Mouse (Mus musculus): ENCODE results near the gene Fam210b.

- no peak for TF ChIP-seq CTCF (IDR thresholded peaks at IDR 0.05; ENCODE audit: low read depth, low read length)
- no peak for TF ChIP-seq POLR2AphosphoS5 (IDR thresholded peaks at IDR 0.05; ENCODE audit: insufficient replicate concordance, low read depth, low read length)
- no peak for TF ChIP-seq GATA1 (IDR thresholded peaks at IDR 0.05; ENCODE audit: borderline replicate concordance, low read length)
- TF ChIP-seq GATA2 (IDR thresholded peaks at IDR 0.05; ENCODE audit: borderline replicate concordance, low read depth, low read length) = no peak
- no peak for TF ChIP-seq TAL1 (conservative IDR thresholded peaks at IDR 0.05; ENCODE audit: low read depth, low read length)
Observed at GRCm38 (mm10) chr2:172394671-172395070, 49.3 kb downstream of the Fam210b start.
